13 mouse cellular contexts compared by ENCODE assay signal in the genomic region with DNA sequence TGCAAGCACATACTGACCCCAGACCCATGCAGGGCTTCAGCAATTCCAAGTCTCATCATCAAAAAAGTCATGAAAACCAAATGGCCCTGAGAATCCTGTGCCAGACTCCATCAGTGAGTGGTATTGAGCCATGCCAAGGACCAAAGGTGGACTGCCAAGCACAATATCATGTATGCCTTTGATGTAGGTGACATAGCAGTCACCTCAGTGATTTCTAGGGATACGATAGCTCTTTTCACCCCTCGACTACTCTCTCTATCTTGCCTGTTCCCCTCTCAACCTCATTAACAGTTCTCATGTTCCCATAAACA.
"Had no signal": no experiment of that assay in that cellular context is flagged by ENCODE, and none has a peak within 500 bp of the region (broad histone marks: within the 10 kb centered on the region; RNA-seq: fewer than 3 reads in every experiment).

No protein-coding gene starts in this region.

- H3K27ac ChIP-seq: limb, embryonic 15.5 days; liver, embryonic 13.5 days; lung, embryonic 15.5 days; midbrain, embryonic 12.5 days; neural tube, embryonic 13.5 days; stomach, embryonic 15.5 days had no signal

- ATAC-seq: liver, postnatal 0 days; midbrain, embryonic 16.5 days had no signal

- H3K36me3 ChIP-seq: limb, embryonic 15.5 days; liver, embryonic 13.5 days; lung, embryonic 15.5 days; midbrain, embryonic 12.5 days; neural tube, embryonic 13.5 days; stomach, embryonic 15.5 days had no signal

- DNase-seq: kidney, postnatal 25 days; layer of hippocampus, postnatal 36 days; liver, embryonic 13.5 days; liver, postnatal 0 days; retina, postnatal 1 day; right cerebral cortex, postnatal 4 days; thymus, postnatal 25 days had no signal

- H3K4me3 ChIP-seq: limb, embryonic 15.5 days; liver, embryonic 13.5 days; lung, embryonic 15.5 days; midbrain, embryonic 12.5 days; neural tube, embryonic 13.5 days; stomach, embryonic 15.5 days had no signal

- H3K27me3 ChIP-seq: limb, embryonic 15.5 days; liver, embryonic 13.5 days; lung, embryonic 15.5 days; midbrain, embryonic 12.5 days; neural tube, embryonic 13.5 days; stomach, embryonic 15.5 days had no signal

- H3K9me3 ChIP-seq: limb, embryonic 15.5 days; liver, embryonic 13.5 days; lung, embryonic 15.5 days; midbrain, embryonic 12.5 days; neural tube, embryonic 13.5 days; stomach, embryonic 15.5 days had no signal

- H3K4me1 ChIP-seq: limb, embryonic 15.5 days; liver, embryonic 13.5 days; lung, embryonic 15.5 days; midbrain, embryonic 12.5 days; neural tube, embryonic 13.5 days; stomach, embryonic 15.5 days had no signal

- H3K9ac ChIP-seq: limb, embryonic 15.5 days; liver, embryonic 13.5 days; liver, postnatal 0 days; lung, embryonic 15.5 days; midbrain, embryonic 12.5 days; neural tube, embryonic 13.5 days; stomach, embryonic 15.5 days had no signal

- H3K4me2 ChIP-seq: limb, embryonic 15.5 days; liver, embryonic 13.5 days; lung, embryonic 15.5 days; midbrain, embryonic 12.5 days; neural tube, embryonic 13.5 days; stomach, embryonic 15.5 days had no signal
